Mouse (Mus musculus): ENCODE measurements around the gene Stat6. TPM values are rescaled to one million over a fixed set of nuclear protein-coding genes. Genes with fewer than 3 reads are reported as not detected.

Stat6 gene
- polyA plus RNA-seq, 1 experiment = 32.9 TPM

DNA sequence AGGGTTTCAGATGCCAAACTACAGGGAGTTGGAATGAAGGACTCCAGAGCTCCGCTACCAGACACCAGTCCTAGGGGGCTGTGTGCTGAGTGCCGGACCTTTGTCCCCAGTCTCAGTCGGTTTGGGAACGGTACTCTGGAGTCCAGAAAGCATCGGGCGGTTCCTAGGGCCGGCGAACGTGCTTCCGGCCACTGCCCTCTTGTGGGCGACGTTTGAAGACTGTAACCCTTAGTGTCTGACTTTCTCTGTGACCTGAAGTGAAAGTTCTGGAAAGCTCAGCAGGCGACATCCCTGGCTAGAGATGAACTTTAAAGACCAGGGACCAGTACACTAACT is 20.8 kb upstream of the Stat6 start:
- H3K27ac ChIP-seq (ENCODE audit: insufficient read depth, low read length) = 0 out of 2 replicates have a peak overlapping the region, but pooled peaks have one; percentile 1
- no peaks in the 10 kb centered on the region for H3K27me3 ChIP-seq (ENCODE audit: control insufficient read depth, insufficient read depth, low read length, poor library complexity, severe bottlenecking)
- H3K36me3 ChIP-seq (ENCODE audit: control insufficient read depth, insufficient read depth, low read length, poor library complexity, severe bottlenecking) = no peaks in the 10 kb centered on the region
- no peak for TF ChIP-seq EP300 (IDR thresholded peaks at IDR 0.05; ENCODE audit: insufficient read depth, low read depth, low read length)
- TF ChIP-seq POLR2A (IDR thresholded peaks at IDR 0.05; ENCODE audit: insufficient read depth, low read length) = no peak
- TF ChIP-seq CTCF (IDR thresholded peaks at IDR 0.05; ENCODE audit: low read depth, low read length) = peak; percentile 55
- H3K4me1 ChIP-seq (ENCODE audit: control insufficient read depth, insufficient read depth, low read length) = no peaks in the 10 kb centered on the region
- peak overlapping the region; percentile 82 for H3K4me3 ChIP-seq (ENCODE audit: low read depth, low read length)
- peak overlapping the region; percentile 69; the same call in 1 of the 2 replicates for H3K9ac ChIP-seq (ENCODE audit: low read depth, poor library complexity, severe bottlenecking)
- H3K9me3 ChIP-seq (replicated peaks; ENCODE audit: control insufficient read depth, insufficient read depth, low read length, poor library complexity, severe bottlenecking) = 0 out of 2 replicates have a peak, but pooled peaks cover 4% of the 10 kb centered on the region

DNA sequence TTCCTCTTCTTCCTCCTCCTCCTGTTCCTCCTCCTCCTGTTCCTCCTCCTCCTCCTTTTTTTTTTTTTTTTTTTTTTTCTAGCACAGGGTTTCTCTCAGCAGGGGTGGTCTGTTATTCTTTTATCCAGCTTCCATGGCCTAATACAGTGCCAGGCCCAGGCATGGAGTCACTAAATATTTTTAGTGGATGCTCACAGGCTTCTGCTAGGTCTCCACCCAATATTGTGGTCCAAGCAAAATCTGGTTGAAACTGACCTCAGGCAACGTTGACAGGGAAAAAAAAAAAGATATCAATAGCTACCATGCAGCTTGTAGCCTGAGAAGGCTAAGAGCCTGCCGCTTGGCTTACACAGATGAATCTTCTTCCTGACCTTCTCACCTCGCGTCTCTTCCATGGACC is 20.1 kb upstream of the Stat6 start:
- H3K4me1 ChIP-seq (ENCODE audit: control insufficient read depth, insufficient read depth, low read length) = no peaks in the 10 kb centered on the region
- TF ChIP-seq EP300 (IDR thresholded peaks at IDR 0.05; ENCODE audit: insufficient read depth, low read depth, low read length) (no peak), POLR2A (IDR thresholded peaks at IDR 0.05; ENCODE audit: insufficient read depth, low read length) (no peak), CTCF (IDR thresholded peaks at IDR 0.05; ENCODE audit: low read depth, low read length) (no peak)
- H3K27me3 ChIP-seq (ENCODE audit: control insufficient read depth, insufficient read depth, low read length, poor library complexity, severe bottlenecking) = no peaks in the 10 kb centered on the region
- H3K27ac ChIP-seq (ENCODE audit: insufficient read depth, low read length) = no peak overlapping the region
- H3K4me3 ChIP-seq (ENCODE audit: low read depth, low read length) = no peak overlapping the region
- 0 out of 2 replicates have a peak, but pooled peaks cover 4% of the 10 kb centered on the region for H3K9me3 ChIP-seq (replicated peaks; ENCODE audit: control insufficient read depth, insufficient read depth, low read length, poor library complexity, severe bottlenecking)
- H3K36me3 ChIP-seq (ENCODE audit: control insufficient read depth, insufficient read depth, low read length, poor library complexity, severe bottlenecking) = no peaks in the 10 kb centered on the region
- H3K9ac ChIP-seq (ENCODE audit: low read depth, poor library complexity, severe bottlenecking) = no peak overlapping the region

GRCm38 (mm10) chr10:127623439-127624216 is 19.2 kb upstream of the Stat6 start:
- Histone ChIP-seq H3K36me3 (ENCODE audit: control insufficient read depth, insufficient read depth, low read length, poor library complexity, severe bottlenecking) (no peaks in the 10 kb centered on the region), H3K4me1 (ENCODE audit: control insufficient read depth, insufficient read depth, low read length) (no peaks in the 10 kb centered on the region), H3K4me3 (ENCODE audit: low read depth, low read length) (no peak overlapping the region), H3K9ac (ENCODE audit: low read depth, poor library complexity, severe bottlenecking) (no peak overlapping the region), H3K27me3 (ENCODE audit: control insufficient read depth, insufficient read depth, low read length, poor library complexity, severe bottlenecking) (no peaks in the 10 kb centered on the region), H3K9me3 (replicated peaks; ENCODE audit: control insufficient read depth, insufficient read depth, low read length, poor library complexity, severe bottlenecking) (0 out of 2 replicates have a peak, but pooled peaks cover 4% of the 10 kb centered on the region), H3K27ac (ENCODE audit: insufficient read depth, low read length) (no peak overlapping the region)
- TF ChIP-seq CTCF (IDR thresholded peaks at IDR 0.05; ENCODE audit: low read depth, low read length) (no peak), EP300 (IDR thresholded peaks at IDR 0.05; ENCODE audit: insufficient read depth, low read depth, low read length) (no peak), POLR2A (IDR thresholded peaks at IDR 0.05; ENCODE audit: insufficient read depth, low read length) (no peak)

DNA sequence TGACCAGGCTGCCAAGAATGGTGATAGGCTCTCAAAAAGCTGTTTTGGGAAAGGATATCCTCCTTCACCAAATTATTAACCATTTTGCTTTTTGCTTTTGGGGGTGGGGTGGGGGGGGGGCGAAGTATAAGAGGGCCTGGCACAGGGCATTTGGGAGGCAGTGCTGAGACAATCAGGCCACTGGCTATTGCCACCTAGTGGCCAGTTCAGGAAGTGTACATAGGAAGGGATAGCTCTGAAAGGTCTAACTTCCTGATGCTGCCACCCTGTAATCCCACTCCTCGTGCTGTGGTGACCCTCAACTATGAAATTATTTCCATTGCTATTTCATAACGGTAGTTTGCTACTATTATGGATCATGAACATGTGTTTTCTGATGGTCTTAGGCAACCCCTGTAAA is 16.4 kb upstream of the Stat6 start:
- no peaks in the 10 kb centered on the region for H3K4me1 ChIP-seq (ENCODE audit: control insufficient read depth, insufficient read depth, low read length)
- H3K27ac ChIP-seq (ENCODE audit: insufficient read depth, low read length) = no peak overlapping the region
- 0 out of 2 replicates have a peak, but pooled peaks cover 4% of the 10 kb centered on the region for H3K9me3 ChIP-seq (replicated peaks; ENCODE audit: control insufficient read depth, insufficient read depth, low read length, poor library complexity, severe bottlenecking)
- H3K9ac ChIP-seq (ENCODE audit: low read depth, poor library complexity, severe bottlenecking) = no peak overlapping the region
- no peak overlapping the region for H3K4me3 ChIP-seq (ENCODE audit: low read depth, low read length)
- TF ChIP-seq POLR2A (IDR thresholded peaks at IDR 0.05; ENCODE audit: insufficient read depth, low read length) (no peak), CTCF (IDR thresholded peaks at IDR 0.05; ENCODE audit: low read depth, low read length) (peak; percentile 37), EP300 (IDR thresholded peaks at IDR 0.05; ENCODE audit: insufficient read depth, low read depth, low read length) (no peak)
- no peaks in the 10 kb centered on the region for H3K27me3 ChIP-seq (ENCODE audit: control insufficient read depth, insufficient read depth, low read length, poor library complexity, severe bottlenecking)
- no peaks in the 10 kb centered on the region for H3K36me3 ChIP-seq (ENCODE audit: control insufficient read depth, insufficient read depth, low read length, poor library complexity, severe bottlenecking)

GRCm38 (mm10) chr10:127631261-127632214 is 11.2 kb upstream of the Stat6 start:
- H3K27me3 ChIP-seq (ENCODE audit: control insufficient read depth, insufficient read depth, low read length, poor library complexity, severe bottlenecking) = no peaks in the 10 kb centered on the region
- no peak overlapping the region for H3K9ac ChIP-seq (ENCODE audit: low read depth, poor library complexity, severe bottlenecking)
- H3K27ac ChIP-seq (ENCODE audit: insufficient read depth, low read length) = no peak overlapping the region
- no peaks in the 10 kb centered on the region for H3K9me3 ChIP-seq (replicated peaks; ENCODE audit: control insufficient read depth, insufficient read depth, low read length, poor library complexity, severe bottlenecking)
- no peak for TF ChIP-seq CTCF (IDR thresholded peaks at IDR 0.05; ENCODE audit: low read depth, low read length)
- H3K4me1 ChIP-seq (ENCODE audit: control insufficient read depth, insufficient read depth, low read length) = no peaks in the 10 kb centered on the region
- no peak overlapping the region for H3K4me3 ChIP-seq (ENCODE audit: low read depth, low read length)
- H3K36me3 ChIP-seq (ENCODE audit: control insufficient read depth, insufficient read depth, low read length, poor library complexity, severe bottlenecking) = no peaks in the 10 kb centered on the region

All from ES-Bruce4 (cell line).